Mouse (Mus musculus) liver, postnatal 0 days (tissue): ENCODE data around the gene Ntrk3.

ENCODE experiments used
- CTCF ChIP-seq: sonication (generic); IDR thresholded peaks from 2 replicates; pipeline ENCODE4 v1.5.1; 2016; ENCODE audit warnings: antibody characterized with exemption, low read depth
- EP300 ChIP-seq: IDR thresholded peaks from 2 replicates; pipeline ENCODE4 v1.6.1; 2016; ENCODE audit warnings: antibody characterized with exemption, low read depth, mild to moderate bottlenecking

- TF ChIP-seq CTCF (no peak), EP300 (no peak)
Observed at GRCm38 (mm10) chr7:78702676-78703075, 35.1 kb downstream of the Ntrk3 start.
